Mouse (Mus musculus) liver, postnatal 0 days (tissue): Measurements from ENCODE around the gene Fam163a.

ENCODE experiments used
- CTCF ChIP-seq: sonication (generic); IDR thresholded peaks from 2 replicates; pipeline ENCODE4 v1.5.1; 2016; ENCODE audit warnings: antibody characterized with exemption, low read depth
- EP300 ChIP-seq: IDR thresholded peaks from 2 replicates; pipeline ENCODE4 v1.6.1; 2016; ENCODE audit warnings: antibody characterized with exemption, low read depth, mild to moderate bottlenecking

DNA sequence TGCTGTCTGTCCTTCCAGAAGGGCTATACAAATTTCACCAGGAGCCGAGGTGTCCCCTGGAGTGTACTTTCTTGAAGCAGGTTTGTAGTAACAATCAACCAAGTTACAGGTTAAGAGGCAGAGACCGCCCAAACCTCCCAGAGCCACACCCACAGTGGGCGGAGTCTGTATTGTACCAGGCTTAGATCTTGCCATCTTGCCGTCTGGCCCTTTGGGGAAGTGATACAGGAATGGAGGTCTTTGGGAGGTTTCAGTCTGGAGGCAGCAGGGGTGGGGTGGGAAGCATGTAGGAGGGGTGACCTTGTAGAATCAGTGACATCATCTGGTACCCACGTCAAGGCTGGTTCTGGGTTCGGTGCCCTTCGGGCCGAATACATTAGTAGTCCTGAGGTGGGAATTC, 115.3 kb downstream of the Fam163a start:
- TF ChIP-seq CTCF (no peak), EP300 (no peak)
